Mouse (Mus musculus): Measurements from ENCODE around the gene Pet117.

The Pet117 gene

GRCm38 (mm10) chr2:144381741-144382140 lies 12.9 kb downstream of the Pet117 start:
- no peak for DNase-seq (ENCODE audit: low read depth, low spot score)

DNA sequence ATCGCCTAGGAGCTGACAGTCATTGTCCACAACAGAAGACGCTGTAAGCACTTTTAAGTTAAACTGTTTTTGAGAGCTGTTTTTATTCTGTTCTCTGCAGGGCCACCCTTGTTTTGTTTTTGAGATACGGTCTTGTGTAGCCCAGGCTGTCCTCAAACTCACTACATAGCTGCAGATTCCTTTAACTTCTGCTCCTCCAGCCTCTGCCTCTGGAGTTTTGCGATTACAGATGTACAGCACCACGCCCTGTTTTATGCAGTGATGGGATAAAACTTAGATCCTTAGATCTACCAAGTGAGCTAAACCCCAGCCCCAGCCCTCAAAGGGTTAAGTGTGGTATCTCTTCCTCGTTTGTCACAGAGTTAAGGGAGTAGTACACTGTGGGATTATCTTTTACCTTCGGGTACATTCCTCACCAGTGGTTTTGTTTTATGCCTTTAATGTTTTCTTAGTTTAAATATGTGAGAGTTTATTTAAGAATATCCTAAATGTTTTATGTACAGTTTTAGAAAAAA lies 13.9 kb downstream of the Pet117 start:
- DNase-seq (ENCODE audit: low read depth, low spot score): no peak

DNA sequence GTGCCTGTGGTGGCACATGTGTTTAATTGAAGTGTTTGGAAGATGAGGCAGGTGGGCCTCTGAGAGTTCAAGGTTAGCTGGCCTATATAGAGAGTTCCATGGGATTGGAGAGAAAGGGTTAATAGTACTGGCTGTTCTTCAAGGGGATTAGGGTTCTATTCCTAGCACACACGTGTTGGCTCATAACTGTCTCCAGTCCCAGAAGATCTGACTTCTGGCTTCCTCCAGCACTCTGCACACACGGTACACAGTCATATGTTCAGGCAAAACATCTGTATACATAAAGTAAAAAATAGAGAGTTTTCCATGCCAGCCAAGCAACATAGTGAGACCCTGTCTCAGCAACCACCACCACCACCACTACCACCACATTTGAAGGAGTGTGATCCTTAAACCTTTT lies 17.5 kb downstream of the Pet117 start:
- no peak for DNase-seq (ENCODE audit: low read depth, low spot score)

GRCm38 (mm10) chr2:144388416-144388815 lies 19.6 kb downstream of the Pet117 start:
- DNase-seq (ENCODE audit: low read depth, low spot score): no peak

- DNase-seq (ENCODE audit: low read depth, low spot score): no peak
These were observed 30.7 kb downstream of the Pet117 start for GRCm38 (mm10) chr2:144399531-144399930.

DNA sequence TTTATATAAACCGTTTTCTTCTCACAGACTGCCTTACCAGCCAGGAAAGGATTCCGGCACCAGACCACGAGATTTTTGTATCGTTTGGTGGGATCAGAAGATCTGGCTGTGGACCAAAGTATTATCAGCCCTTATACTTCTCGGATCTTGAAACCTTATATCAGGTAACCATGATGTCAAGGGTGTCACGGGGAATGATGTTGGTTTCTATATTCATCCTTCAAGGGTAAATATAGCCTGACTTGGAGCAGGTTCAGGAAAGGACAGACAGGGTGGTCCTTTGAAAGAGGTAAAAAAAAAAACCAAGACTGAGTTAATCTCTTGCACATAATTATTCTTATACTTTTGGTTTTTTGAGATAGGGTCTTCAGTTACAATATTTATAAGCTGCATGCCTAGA lies 31.9 kb downstream of the Pet117 start:
- DNase-seq (ENCODE audit: low read depth, low spot score): no peak

DNA sequence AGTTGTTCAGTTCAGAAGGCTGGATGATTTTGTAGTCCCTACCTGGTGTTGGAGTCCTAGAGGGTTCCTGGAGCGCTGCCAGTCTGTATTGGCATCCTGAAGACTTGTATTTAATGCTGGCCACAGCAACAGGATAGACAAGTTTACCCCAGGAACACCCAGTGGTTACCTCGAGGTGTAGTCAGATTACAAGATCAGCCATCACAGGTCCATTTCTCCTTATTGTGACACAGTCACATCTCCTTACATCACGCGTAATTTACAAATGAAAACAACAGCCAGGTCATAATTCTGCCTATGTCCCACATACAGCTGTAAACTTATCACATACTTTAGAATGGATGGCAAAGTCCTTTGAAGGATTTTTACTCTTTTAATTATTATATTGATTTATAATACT lies 40.2 kb downstream of the Pet117 start:
- no peak for DNase-seq (ENCODE audit: low read depth, low spot score)

- DNase-seq (ENCODE audit: low read depth, low spot score): no peak
These were observed 41.8 kb downstream of the Pet117 start for GRCm38 (mm10) chr2:144410603-144411002.

GRCm38 (mm10) chr2:144414646-144415045 lies 45.9 kb downstream of the Pet117 start:
- no peak for DNase-seq (ENCODE audit: low read depth, low spot score)

DNA sequence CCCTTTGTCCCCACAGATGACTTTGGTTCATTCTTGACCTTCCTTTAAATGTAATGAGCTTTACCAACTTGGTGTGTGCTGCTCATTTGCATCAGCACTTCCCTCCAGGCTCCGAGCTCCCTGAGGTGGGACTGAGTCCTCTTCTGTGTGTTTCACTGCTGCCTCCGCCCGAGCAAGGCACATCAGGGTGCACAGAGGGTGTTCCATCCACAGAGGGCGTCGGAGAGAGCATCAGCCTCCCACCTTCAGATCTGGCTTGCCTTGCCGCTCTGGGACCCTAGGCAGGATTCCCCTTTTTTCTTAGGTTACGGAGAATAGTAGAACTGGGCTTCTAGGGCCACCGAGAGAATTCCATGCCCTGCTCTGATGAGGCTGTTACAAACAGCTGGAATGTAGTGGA lies 48.1 kb downstream of the Pet117 start:
- no peak for DNase-seq (ENCODE audit: low read depth, low spot score)

DNA sequence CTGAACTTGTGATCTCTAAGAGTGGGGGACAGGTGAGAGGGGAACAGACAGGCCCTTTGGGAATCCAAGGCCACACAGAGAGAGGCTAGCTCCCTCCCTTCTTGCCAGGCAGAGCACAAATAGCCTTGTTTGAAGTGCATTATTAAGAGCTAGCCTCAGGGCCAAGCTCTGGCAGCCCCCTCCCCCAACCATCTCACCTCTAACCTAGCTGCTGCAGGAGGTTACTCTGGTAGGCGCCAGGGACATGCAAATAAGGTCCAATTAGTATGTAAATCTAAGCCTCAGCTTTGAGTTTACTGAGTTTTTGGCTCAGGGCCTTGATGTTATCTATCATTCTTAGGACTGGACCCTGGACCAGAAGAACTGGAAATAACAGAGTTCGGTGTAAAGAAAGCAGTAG lies 49.3 kb downstream of the Pet117 start:
- peak; percentile 11 for DNase-seq (ENCODE audit: low read depth, low spot score)

DNA sequence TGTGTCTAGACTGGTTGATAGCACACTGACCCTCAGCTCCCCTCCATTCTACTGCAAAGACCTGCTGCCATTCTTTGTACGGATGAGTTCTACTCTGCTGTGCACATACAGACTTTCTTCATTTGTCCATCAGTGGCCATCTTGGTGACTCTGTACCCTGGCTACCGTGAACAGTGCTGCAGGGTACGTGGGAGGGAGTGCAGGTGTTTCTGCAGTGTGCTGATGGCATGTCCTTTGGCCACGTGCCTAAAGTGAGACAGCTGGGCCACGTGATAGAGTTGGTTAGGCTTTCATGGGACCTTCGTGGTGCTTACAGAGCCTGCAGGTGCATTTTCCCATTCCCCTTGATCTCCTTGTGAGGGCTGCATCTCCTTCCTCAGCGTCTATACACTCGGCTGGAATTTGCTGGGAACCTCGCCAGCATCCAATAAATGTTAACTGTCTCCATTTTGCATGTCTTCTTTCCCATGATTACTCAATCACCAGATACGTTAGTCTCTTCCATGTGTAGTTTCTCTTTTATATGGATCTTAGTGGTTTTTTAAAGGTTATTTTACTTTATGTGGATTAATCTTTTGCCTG lies 53.4 kb downstream of the Pet117 start:
- DNase-seq (ENCODE audit: low read depth, low spot score): no peak

Data from forelimb bud, embryonic 11.5 days (tissue).